9 mouse cellular contexts compared by ENCODE assay signal in the genomic region with DNA sequence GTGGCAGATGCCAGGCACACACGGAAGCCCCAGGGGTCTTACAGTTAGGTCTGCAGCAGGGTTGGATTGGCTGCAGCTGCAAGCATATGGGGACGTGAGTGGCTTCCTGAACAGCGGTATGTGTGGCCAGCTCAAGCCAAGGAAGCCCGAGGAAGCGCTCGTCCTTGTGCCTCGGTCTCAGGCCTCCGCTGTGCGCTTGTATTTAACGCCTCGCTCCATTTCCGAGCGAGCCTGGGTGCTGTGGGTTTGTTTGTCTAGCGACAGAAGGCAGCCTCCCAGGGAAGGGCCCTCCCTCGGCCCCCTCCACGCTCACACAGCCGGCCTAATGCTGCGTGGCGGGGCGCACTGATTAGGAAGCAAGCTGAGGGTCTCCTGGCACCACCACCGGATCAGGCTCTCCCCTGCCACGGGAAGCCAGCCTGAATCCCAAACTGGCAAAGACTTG.
DNase-seq lines count a peak whose midpoint lies in the region; ATAC-seq and TF ChIP-seq lines count a peak whose summit lies in the region.
"Had no signal": no experiment of that assay in that cellular context is flagged by ENCODE, and none has a peak within 500 bp of the region (broad histone marks: within the 10 kb centered on the region; RNA-seq: fewer than 3 reads in every experiment).

No protein-coding gene starts in this region.

- intact Hi-C loops in heart, postnatal 14 days (cut with DNase I), result no loop called here

- no peak for ATAC-seq in lung, postnatal 0 days
- ATAC-seq in stomach, embryonic 15.5 days (ENCODE audit: insufficient read depth, low FRiP score, low read depth), result no peak
- no peak for ATAC-seq in granulocyte monocyte progenitor cell, adult 5-6 weeks (replicated peaks; ENCODE audit: poor library complexity, severe bottlenecking)

- WGBS in heart, embryonic 10.5 days, result 7% methylated on average over 22 of the region's 22 CpGs
- 7% methylated on average over 19 of the region's 22 CpGs for WGBS in lung, postnatal 0 days
- 11% methylated on average over 22 of the region's 22 CpGs for WGBS in stomach, embryonic 15.5 days

- no peak for DNase-seq in heart, embryonic 10.5 days (ENCODE audit: low spot score)
- DNase-seq in heart, postnatal 14 days, result no peak
- no peak for DNase-seq in lung, postnatal 0 days (ENCODE audit: low spot score)
- DNase-seq in lung, postnatal 10 days, result no peak
- peak; percentile 24 to 26 for DNase-seq in layer of hippocampus, postnatal 36 days
- no peak for DNase-seq in thymus, postnatal 4 days

- H3K9me3 ChIP-seq in heart, embryonic 10.5 days, result no peaks in the 10 kb centered on the region
- no peaks in the 10 kb centered on the region for H3K9me3 ChIP-seq in lung, postnatal 0 days (ENCODE audit: low read length)
- no peaks in the 10 kb centered on the region for H3K9me3 ChIP-seq in stomach, embryonic 15.5 days

- H3K4me3 ChIP-seq in heart, embryonic 10.5 days, result peak overlapping the region; percentile 38
- no peak overlapping the region for H3K4me3 ChIP-seq in lung, postnatal 0 days (ENCODE audit: low read depth, low read length)
- no peak overlapping the region for H3K4me3 ChIP-seq in stomach, embryonic 15.5 days (replicated peaks)

- no peak overlapping the region for H3K9ac ChIP-seq in lung, postnatal 0 days (replicated peaks; ENCODE audit: low read depth)
- H3K9ac ChIP-seq in stomach, embryonic 15.5 days, result no peak overlapping the region

- H3K27ac ChIP-seq in heart, embryonic 10.5 days, result no peak overlapping the region
- H3K27ac ChIP-seq in lung, postnatal 0 days (ENCODE audit: low read length), result no peak overlapping the region
- H3K27ac ChIP-seq in stomach, embryonic 15.5 days, result no peak overlapping the region
- H3K27ac ChIP-seq: macrophage had no signal

- no peaks in the 10 kb centered on the region for H3K36me3 ChIP-seq in heart, embryonic 10.5 days
- H3K36me3 ChIP-seq in lung, postnatal 0 days (ENCODE audit: insufficient read depth, low read length), result no peaks in the 10 kb centered on the region
- no peaks in the 10 kb centered on the region for H3K36me3 ChIP-seq in stomach, embryonic 15.5 days

- TF ChIP-seq EP300 in lung, postnatal 0 days (IDR thresholded peaks at IDR 0.05), result no peak

- peaks cover 9% of the 10 kb centered on the region for H3K4me1 ChIP-seq in heart, embryonic 10.5 days
- H3K4me1 ChIP-seq in lung, postnatal 0 days (ENCODE audit: insufficient read depth, low read depth, low read length), result no peaks in the 10 kb centered on the region
- 0 out of 2 replicates have a peak, but pooled peaks cover 3% of the 10 kb centered on the region for H3K4me1 ChIP-seq in stomach, embryonic 15.5 days

- 0 out of 2 replicates have a peak overlapping the region, but pooled peaks have one; percentile 5 for H3K4me2 ChIP-seq in lung, postnatal 0 days (replicated peaks; ENCODE audit: low read depth, low read length)
- peak overlapping the region; percentile 30 for H3K4me2 ChIP-seq in stomach, embryonic 15.5 days

- H3K27me3 ChIP-seq in heart, embryonic 10.5 days (ENCODE audit: insufficient read depth, poor library complexity, severe bottlenecking), result peaks cover 77% of the 10 kb centered on the region
- H3K27me3 ChIP-seq in lung, postnatal 0 days (replicated peaks; ENCODE audit: insufficient read depth, low read length), result no peaks in the 10 kb centered on the region; the same call in 1 of the 2 replicates
- H3K27me3 ChIP-seq in stomach, embryonic 15.5 days (replicated peaks), result no peaks in the 10 kb centered on the region; the same call in 1 of the 2 replicates

- no peak for TF ChIP-seq CTCF in lung, postnatal 0 days (IDR thresholded peaks at IDR 0.05)

Comparison
In these comparisons a context has a peak if more than half of its experiments do, and no peak if none do; other contexts are left out.
1. DNase-seq: peak in layer of hippocampus, postnatal 36 days (2 of 2); none in heart, embryonic 10.5 days (single experiment), heart, postnatal 14 days (0 of 2), lung, postnatal 0 days (single experiment), lung, postnatal 10 days (single experiment) and thymus, postnatal 4 days (single experiment).